Comparison of ENCODE assay signal across 8 mouse cellular contexts in the genomic region with DNA sequence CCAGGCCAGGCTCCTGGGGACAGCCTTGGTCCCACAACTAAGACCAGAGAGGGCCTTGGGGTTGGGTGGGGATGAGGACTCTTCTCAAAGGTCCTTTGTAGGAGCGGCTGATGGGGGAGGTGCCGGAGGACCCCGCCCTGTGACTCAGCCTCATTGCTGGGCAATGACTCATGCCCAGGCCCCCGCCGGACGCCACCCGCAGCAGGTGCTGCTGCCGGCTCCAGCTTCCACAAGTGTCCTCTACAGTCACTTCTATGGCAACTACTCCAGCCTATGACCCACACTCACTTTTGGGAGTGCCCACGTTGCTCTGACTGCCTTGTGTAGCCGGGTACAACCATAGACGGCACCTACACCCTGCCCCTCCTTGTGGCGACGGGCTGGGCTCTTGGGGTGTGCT. TPM values are rescaled to one million over a fixed set of nuclear protein-coding genes. Genes with fewer than 3 reads are reported as not detected.
A peak's percentile ranks its signal among the peaks of the same experiment; 100 is the strongest.
DNase-seq lines count a peak whose midpoint lies in the region; ATAC-seq and TF ChIP-seq lines count a peak whose summit lies in the region.

No protein-coding gene starts in this region.

- H3K27me3 ChIP-seq in heart, embryonic 16.5 days (ENCODE audit: control insufficient read depth, insufficient read depth, low read length), result no peaks in the 10 kb centered on the region
- H3K27me3 ChIP-seq in stomach, postnatal 0 days (ENCODE audit: control insufficient read depth, insufficient read depth, low read length), result no peaks in the 10 kb centered on the region

- no peaks in the 10 kb centered on the region for H3K79me2 ChIP-seq in macrophage (ENCODE audit: inconsistent target)

- peaks cover 4% of the 10 kb centered on the region; the same call in 1 of the 2 replicates for H3K4me1 ChIP-seq in embryonic fibroblast, embryonic 13.5 days (ENCODE audit: control insufficient read depth, insufficient read depth, low read length)
- peaks cover 19% of the 10 kb centered on the region for H3K4me1 ChIP-seq in heart, embryonic 16.5 days (ENCODE audit: control insufficient read depth, insufficient read depth, low read length)
- peaks cover 5% of the 10 kb centered on the region; the same call in 1 of the 2 replicates for H3K4me1 ChIP-seq in stomach, postnatal 0 days (replicated peaks; ENCODE audit: control insufficient read depth, insufficient read depth)

- no peaks in the 10 kb centered on the region for H3K9me3 ChIP-seq in heart, embryonic 16.5 days (replicated peaks; ENCODE audit: control insufficient read depth, low read length)
- no peaks in the 10 kb centered on the region for H3K9me3 ChIP-seq in stomach, postnatal 0 days (ENCODE audit: control insufficient read depth, low read length)

- TF ChIP-seq CTCF in embryonic fibroblast, embryonic 13.5 days (IDR thresholded peaks at IDR 0.05; ENCODE audit: borderline replicate concordance, insufficient read depth, low read length), result no peak
- peak; percentile 25; the same call in 1 of the 2 replicates for TF ChIP-seq CTCF in stomach, postnatal 0 days (IDR thresholded peaks at IDR 0.05; ENCODE audit: low read depth)

- DNase-seq in 416B (ENCODE audit: low read depth) (peak; percentile 95), MEL-GATA-1-ER (ENCODE audit: extremely low read depth, low read depth) (peak; percentile 43)
- peak; percentile 79 for DNase-seq in kidney, postnatal 10 days
- DNase-seq in stomach, postnatal 0 days (ENCODE audit: low spot score), result peak; percentile 94
- no peak for DNase-seq in thymus, postnatal 14 days

- TF ChIP-seq EP300 in stomach, postnatal 0 days (optimal IDR thresholded peaks at IDR 0.05), result peak; percentile 94

- H3K4me3 ChIP-seq in embryonic fibroblast, embryonic 13.5 days (ENCODE audit: insufficient read depth, low read length), result no peak overlapping the region
- H3K4me3 ChIP-seq in heart, embryonic 16.5 days (ENCODE audit: low read length), result peak overlapping the region; percentile 34
- peak overlapping the region; percentile 42 for H3K4me3 ChIP-seq in macrophage (ENCODE audit: inconsistent target)
- H3K4me3 ChIP-seq in stomach, postnatal 0 days (ENCODE audit: low read depth, low read length), result peak overlapping the region; percentile 6

- ATAC-seq in heart, embryonic 16.5 days (replicated peaks; ENCODE audit: extremely low read depth, insufficient read depth, low FRiP score), result peak; percentile 70
- ATAC-seq in stomach, postnatal 0 days (ENCODE audit: low FRiP score, low TSS enrichment), result peak; percentile 95

- peak overlapping the region; percentile 60 for H3K4me2 ChIP-seq in heart, embryonic 16.5 days (ENCODE audit: low read depth, low read length)
- H3K4me2 ChIP-seq in stomach, postnatal 0 days (replicated peaks; ENCODE audit: low read depth), result peak overlapping the region; percentile 54

- no peak; the same call in none of the 2 replicates for TF ChIP-seq POLR2A in embryonic fibroblast, embryonic 13.5 days (IDR thresholded peaks at IDR 0.05; ENCODE audit: low read depth, low read length)

- H3K9ac ChIP-seq in heart, embryonic 16.5 days (ENCODE audit: low read length), result peak overlapping the region; percentile 49
- peak overlapping the region; percentile 50 for H3K9ac ChIP-seq in stomach, postnatal 0 days (ENCODE audit: low read length)

- H3K27ac ChIP-seq in embryonic fibroblast, embryonic 13.5 days (ENCODE audit: insufficient read depth, low read length), result peak overlapping the region; percentile 89
- H3K27ac ChIP-seq in heart, embryonic 16.5 days (ENCODE audit: low read length), result peak overlapping the region; percentile 90
- H3K27ac ChIP-seq in macrophage, result peak overlapping the region; percentile 99
- peak overlapping the region; percentile 97 for H3K27ac ChIP-seq in stomach, postnatal 0 days (replicated peaks)

- H3K36me3 ChIP-seq in heart, embryonic 16.5 days (ENCODE audit: control insufficient read depth, insufficient read depth), result no peaks in the 10 kb centered on the region
- H3K36me3 ChIP-seq in macrophage (ENCODE audit: inconsistent target), result no peaks in the 10 kb centered on the region
- no peaks in the 10 kb centered on the region for H3K36me3 ChIP-seq in stomach, postnatal 0 days (ENCODE audit: control insufficient read depth, insufficient read depth, low read length)

- 12% methylated on average over 13 of the region's 13 CpGs for WGBS in heart, embryonic 16.5 days
- 5% methylated on average over 13 of the region's 13 CpGs for WGBS in macrophage (ENCODE audit: missing documents)
- 12% methylated on average over 13 of the region's 13 CpGs for WGBS in stomach, postnatal 0 days

RNA-seq across cellular contexts. Expression of a gene that starts 7.0 kb away (rescaled TPM):
- not detected in 2 replicates for polyA plus RNA-seq in embryonic fibroblast, embryonic 13.5 days (2011; ENCODE audit: insufficient read length, low read depth, missing spikeins)
- 1.5 and 1.6 TPM in 2 replicates for polyA plus RNA-seq in heart, embryonic 16.5 days (2015; fragmentation: Nextera tagmentation; extraction: Ambion mirVana)
- not detected for total RNA-seq in macrophage (2018; cell fraction: chromatin; rRNA removed)
- total RNA-seq in macrophage (2018; cell fraction: cytosol; rRNA removed), result not detected
- total RNA-seq in macrophage (2018; cell fraction: nucleus; rRNA removed), result not detected
- polyA plus RNA-seq in macrophage (2018), result not detected in 3 replicates
- 2.0 and 4.4 TPM in 2 replicates for polyA plus RNA-seq in stomach, postnatal 0 days (2015; fragmentation: Nextera tagmentation; extraction: Ambion mirVana)

RNA-seq across cellular contexts. Expression of a gene that starts 44.2 kb away (rescaled TPM):
- 0.48 and 0.95 TPM in 2 replicates for polyA plus RNA-seq in embryonic fibroblast, embryonic 13.5 days (2011; ENCODE audit: insufficient read length, low read depth, missing spikeins)
- 1.2 and 1.3 TPM in 2 replicates for polyA plus RNA-seq in heart, embryonic 16.5 days (2015; fragmentation: Nextera tagmentation; extraction: Ambion mirVana)
- 1 to 10 TPM in 1 of 26 experiments, under 1 TPM in 11, not detected in 14; 0.33 to 1.3 (median 0.48) TPM for total RNA-seq in macrophage (2018; cell fraction: chromatin; rRNA removed)
- under 1 TPM in 23 of 26 experiments, not detected in 3; 0.03 to 0.29 (median 0.12) TPM for total RNA-seq in macrophage (2018; cell fraction: cytosol; rRNA removed)
- total RNA-seq in macrophage (2018; cell fraction: nucleus; rRNA removed), result under 1 TPM in 8 of 26 experiments, not detected in 18; 0.18 to 0.61 (median 0.39) TPM
- polyA plus RNA-seq in macrophage (2018), result 0.41 to 0.82 TPM (median 0.47 TPM) in 3 replicates
- polyA plus RNA-seq in stomach, postnatal 0 days (2015; fragmentation: Nextera tagmentation; extraction: Ambion mirVana), result 0.28 and 0.40 TPM in 2 replicates

RNA-seq across cellular contexts. Expression of a gene that starts 44.3 kb away (rescaled TPM):
- polyA plus RNA-seq in embryonic fibroblast, embryonic 13.5 days (2011; ENCODE audit: insufficient read length, low read depth, missing spikeins), result 17.7 and 20.0 TPM in 2 replicates
- polyA plus RNA-seq in heart, embryonic 16.5 days (2015; fragmentation: Nextera tagmentation; extraction: Ambion mirVana), result 14.8 and 15.4 TPM in 2 replicates
- 10 to 100 TPM in 23 of 26 experiments, 1 to 10 TPM in 3; 7.9 to 63.0 (median 37.4) TPM for total RNA-seq in macrophage (2018; cell fraction: chromatin; rRNA removed)
- total RNA-seq in macrophage (2018; cell fraction: cytosol; rRNA removed), result 10 to 100 TPM; 14.7 to 29.5 (median 23.4) TPM
- total RNA-seq in macrophage (2018; cell fraction: nucleus; rRNA removed), result 10 to 100 TPM in 25 of 26 experiments, 1 to 10 TPM in 1; 8.4 to 33.9 (median 20.7) TPM
- 21.7 to 24.3 TPM (median 22.4 TPM) in 3 replicates for polyA plus RNA-seq in macrophage (2018)
- 15.8 and 17.5 TPM in 2 replicates for polyA plus RNA-seq in stomach, postnatal 0 days (2015; fragmentation: Nextera tagmentation; extraction: Ambion mirVana)

RNA-seq across cellular contexts. Expression of a gene that starts 44.8 kb away (rescaled TPM):
- polyA plus RNA-seq in embryonic fibroblast, embryonic 13.5 days (2011; ENCODE audit: insufficient read length, low read depth, missing spikeins), result 7.3 and 10.9 TPM in 2 replicates
- polyA plus RNA-seq in heart, embryonic 16.5 days (2015; fragmentation: Nextera tagmentation; extraction: Ambion mirVana), result 8.4 and 9.9 TPM in 2 replicates
- 100 to 1,000 TPM in 10 of 26 experiments, 10 to 100 TPM in 16; 14.9 to 367 (median 57.3) TPM for total RNA-seq in macrophage (2018; cell fraction: chromatin; rRNA removed)
- 100 to 1,000 TPM in 3 of 26 experiments, 10 to 100 TPM in 15, 1 to 10 TPM in 8; 8.4 to 139 (median 12.8) TPM for total RNA-seq in macrophage (2018; cell fraction: cytosol; rRNA removed)
- 100 to 1,000 TPM in 9 of 26 experiments, 10 to 100 TPM in 17; 10.4 to 250 (median 62.3) TPM for total RNA-seq in macrophage (2018; cell fraction: nucleus; rRNA removed)
- polyA plus RNA-seq in macrophage (2018), result 5.1 to 8.7 TPM (median 7.9 TPM) in 3 replicates
- polyA plus RNA-seq in stomach, postnatal 0 days (2015; fragmentation: Nextera tagmentation; extraction: Ambion mirVana), result 8.0 and 9.7 TPM in 2 replicates

RNA-seq across cellular contexts. Expression of a gene that starts 57.5 kb away (rescaled TPM):
- 98.2 and 104 TPM in 2 replicates for polyA plus RNA-seq in embryonic fibroblast, embryonic 13.5 days (2011; ENCODE audit: insufficient read length, low read depth, missing spikeins)
- 297 and 311 TPM in 2 replicates for polyA plus RNA-seq in heart, embryonic 16.5 days (2015; fragmentation: Nextera tagmentation; extraction: Ambion mirVana)
- total RNA-seq in macrophage (2018; cell fraction: chromatin; rRNA removed), result 10 to 100 TPM in 24 of 26 experiments, 1 to 10 TPM in 2; 5.9 to 54.7 (median 20.9) TPM
- total RNA-seq in macrophage (2018; cell fraction: cytosol; rRNA removed), result 100 to 1,000 TPM; 149 to 210 (median 177) TPM
- 10 to 100 TPM; 15.7 to 76.5 (median 48.7) TPM for total RNA-seq in macrophage (2018; cell fraction: nucleus; rRNA removed)
- 203 to 260 TPM (median 230 TPM) in 3 replicates for polyA plus RNA-seq in macrophage (2018)
- 299 and 309 TPM in 2 replicates for polyA plus RNA-seq in stomach, postnatal 0 days (2015; fragmentation: Nextera tagmentation; extraction: Ambion mirVana)
